Mouse (Mus musculus) frontal cortex, postnatal 25 days (tissue): ENCODE measurements around the gene Klhl23.
"Not testable (repeated sequence)": the region's sequence is repeated elsewhere in the genome, so short reads cannot be mapped to it uniquely, and the experiment has no call there.

Experiments used
- DNase-seq, 2 experiments: peaks; one replicate each; pipeline ENCODE4 v3.0.0; 2022; ENCODE audit warnings: low spot score in 2 of 2

Klhl23 gene

GRCm38 (mm10) chr2:69821711-69822110, at the start of gene Klhl23:
TSS of gene Klhl23 (plus strand) at chr2:69821944.
- DNase-seq: no peak

GRCm38 (mm10) chr2:69773331-69773730, 48.4 kb upstream of the Klhl23 start:
- DNase-seq: no peak

GRCm38 (mm10) chr2:69777985-69778835, 43.5 kb upstream of the Klhl23 start:
- DNase-seq: no peak

GRCm38 (mm10) chr2:69778836-69779177, 42.9 kb upstream of the Klhl23 start:
- DNase-seq: no peak

GRCm38 (mm10) chr2:69788974-69789373, 32.8 kb upstream of the Klhl23 start:
- DNase-seq: no peak

GRCm38 (mm10) chr2:69789429-69790069, 32.2 kb upstream of the Klhl23 start, which contains the start of the genes Ccdc173 and Phospho2:
TSS of gene Ccdc173 (minus strand) at chr2:69789575.
TSS of gene Phospho2 (plus strand) at chr2:69789623.
- peak; percentile 95 to 96 for DNase-seq

GRCm38 (mm10) chr2:69790285-69790684, 31.5 kb upstream of the Klhl23 start:
- DNase-seq: peak; percentile 78 to 84

- no peak for DNase-seq
These were observed 31.0 kb upstream of the Klhl23 start for GRCm38 (mm10) chr2:69790722-69791121.

- DNase-seq: peak; percentile 27 to 47
These were observed 18.8 kb upstream of the Klhl23 start for GRCm38 (mm10) chr2:69802911-69803312.

- DNase-seq: no peak
These were observed 18.0 kb upstream of the Klhl23 start for GRCm38 (mm10) chr2:69803756-69804155.

GRCm38 (mm10) chr2:69804663-69805062, 17.1 kb upstream of the Klhl23 start:
- DNase-seq: not testable (repeated sequence)

- no peak for DNase-seq
These were observed 11.6 kb upstream of the Klhl23 start for GRCm38 (mm10) chr2:69810169-69810568.

- DNase-seq: not testable (repeated sequence)
These were observed 10.4 kb upstream of the Klhl23 start for GRCm38 (mm10) chr2:69811349-69811748.

GRCm38 (mm10) chr2:69816575-69816974, 5.2 kb upstream of the Klhl23 start:
- no peak for DNase-seq

GRCm38 (mm10) chr2:69818350-69819085, 3.2 kb upstream of the Klhl23 start:
- DNase-seq: no peak

- no peak for DNase-seq
These were observed 1.5 kb upstream of the Klhl23 start for GRCm38 (mm10) chr2:69820201-69820600.

- peak; percentile 20 to 23 for DNase-seq
These were observed 801 bp downstream of the Klhl23 start for GRCm38 (mm10) chr2:69822361-69823128.

- DNase-seq: no peak
These were observed 1.5 kb downstream of the Klhl23 start for GRCm38 (mm10) chr2:69823129-69823677.

GRCm38 (mm10) chr2:69825898-69826297, 4.2 kb downstream of the Klhl23 start:
- DNase-seq: no peak

GRCm38 (mm10) chr2:69826380-69826779, 4.6 kb downstream of the Klhl23 start:
- no peak for DNase-seq

GRCm38 (mm10) chr2:69828031-69828430, 6.3 kb downstream of the Klhl23 start:
- no peak for DNase-seq
